Mouse (Mus musculus) MEL (cell line): ENCODE measurements at regions not wholly inside any gene's neighbourhood (a gene's known extent, or its start where the extent isn't known, plus 50 kb on each side); places are given as distances from the start of the nearest gene placed in this dataset.

Experiments used
- DNase-seq: peaks from one replicate; pipeline ENCODE4 v3.0.0; 2011; ENCODE audit warnings: low read depth, low spot score
- H3K27ac ChIP-seq: 2 replicates; pipeline ENCODE4 v1.5.1; 2012; ENCODE audit warnings: low read depth, mild to moderate bottlenecking, control low read depth, low read length, moderate library complexity; ENCODE audit not compliant: control insufficient read depth
- H3K27me3 ChIP-seq, 2 experiments: fragments of 150-350 bp in 1 of 2; sonication (generic) in 1 of 2; 2 replicates each; pipeline ENCODE4 v1.6.1; 2012; ENCODE audit warnings: low read length in 2 of 2, mild to moderate bottlenecking in 2 of 2, improper control_type of control experiment in 1 of 2, moderate library complexity in 1 of 2; ENCODE audit not compliant: insufficient read depth in 2 of 2, control insufficient read depth in 1 of 2
- H3K36me3 ChIP-seq, 2 experiments: 2 replicates each; pipeline ENCODE4 v1.6.1; 2012 to 2014; ENCODE audit warnings: low read length in 2 of 2, improper control_type of control experiment in 1 of 2, inconsistent platforms in 1 of 2, mild to moderate bottlenecking in 1 of 2; ENCODE audit not compliant: insufficient read depth in 2 of 2, control insufficient read depth in 1 of 2
- H3K4me1 ChIP-seq, 2 experiments: fragments of 150-350 bp in 1 of 2; sonication (generic) in 1 of 2; 2 replicates each; pipeline ENCODE4 v1.6.1; 2012; ENCODE audit warnings: low read length in 2 of 2, improper control_type of control experiment in 1 of 2, mild to moderate bottlenecking in 1 of 2; ENCODE audit not compliant: insufficient read depth in 2 of 2, control insufficient read depth in 1 of 2
- H3K4me3 ChIP-seq, 2 experiments: fragments of 150-350 bp in 1 of 2; sonication (generic) in 1 of 2; 2 replicates each; pipeline ENCODE4 v1.5.1; 2012; ENCODE audit warnings: low read depth in 2 of 2, low read length in 2 of 2, mild to moderate bottlenecking in 2 of 2, moderate library complexity in 2 of 2, control low read depth in 1 of 2, improper control_type of control experiment in 1 of 2; ENCODE audit not compliant: control insufficient read depth in 1 of 2, insufficient read depth in 1 of 2
- H3K79me2 ChIP-seq: 2 replicates; pipeline ENCODE4 v1.6.1; 2012; ENCODE audit warnings: mild to moderate bottlenecking, low read length, moderate library complexity; ENCODE audit not compliant: control insufficient read depth, poor library complexity, insufficient read depth
- H3K9ac ChIP-seq: 2 replicates; pipeline ENCODE4 v1.6.1; 2012; ENCODE audit warnings: low read depth, mild to moderate bottlenecking, control low read depth, low read length, moderate library complexity; ENCODE audit not compliant: control insufficient read depth, poor library complexity, severe bottlenecking
- H3K9me3 ChIP-seq: fragments of 150-350 bp; sonication (generic); replicated peaks from 2 replicates; pipeline ENCODE4 v1.6.1; 2012; ENCODE audit warnings: mild to moderate bottlenecking, low read length, improper control_type of control experiment, moderate library complexity; ENCODE audit not compliant: insufficient read depth
- BHLHE40 ChIP-seq: IDR thresholded peaks from 2 replicates; pipeline ENCODE4 v1.6.1; 2012; ENCODE audit warnings: low read depth, mild to moderate bottlenecking, inconsistent platforms, low read length, improper control_type of control experiment, borderline replicate concordance
- CHD1 ChIP-seq: IDR thresholded peaks from 2 replicates; pipeline ENCODE4 v1.6.1; 2012; ENCODE audit warnings: low read depth, mild to moderate bottlenecking, inconsistent platforms, low read length, improper control_type of control experiment
- CTCF ChIP-seq, 3 experiments: IDR thresholded peaks in 2 of 3; conservative IDR thresholded peaks in 1 of 3; 2 replicates each; pipeline ENCODE4 v1.5.1; 2011 to 2012; ENCODE audit warnings: low read length in 3 of 3, low read depth in 2 of 3, mild to moderate bottlenecking in 2 of 3, improper control_type of control experiment in 1 of 3, inconsistent platforms in 1 of 3, mixed read lengths in 1 of 3, moderate library complexity in 1 of 3; ENCODE audit not compliant: control insufficient read depth in 1 of 3, insufficient read depth in 1 of 3, poor library complexity in 1 of 3, severe bottlenecking in 1 of 3
- E2F4 ChIP-seq: IDR thresholded peaks from 2 replicates; pipeline ENCODE4 v1.6.1; 2011; ENCODE audit warnings: low read depth, low read length, improper control_type of control experiment, borderline replicate concordance
- ELF1 ChIP-seq: IDR thresholded peaks from 2 replicates; pipeline ENCODE4 v1.6.1; 2014; ENCODE audit warnings: low read depth, mild to moderate bottlenecking, inconsistent platforms, low read length, improper control_type of control experiment, moderate library complexity
- ETS1 ChIP-seq: IDR thresholded peaks from 2 replicates; pipeline ENCODE4 v1.6.1; 2012; ENCODE audit warnings: low read depth, mild to moderate bottlenecking, inconsistent platforms, low read length, improper control_type of control experiment, moderate library complexity
- GABPA ChIP-seq: IDR thresholded peaks from 2 replicates; pipeline ENCODE4 v1.6.1; 2012; ENCODE audit warnings: low read depth, mild to moderate bottlenecking, inconsistent platforms, low read length, improper control_type of control experiment, moderate library complexity
- GATA1 ChIP-seq: IDR thresholded peaks from 2 replicates; pipeline ENCODE4 v1.6.1; 2011; ENCODE audit warnings: low read depth, low read length, improper control_type of control experiment
- HCFC1 ChIP-seq: IDR thresholded peaks from 2 replicates; pipeline ENCODE4 v1.6.1; 2012; ENCODE audit warnings: low read depth, mild to moderate bottlenecking, inconsistent platforms, low read length, improper control_type of control experiment, moderate library complexity
- MAFK ChIP-seq: IDR thresholded peaks from 2 replicates; pipeline ENCODE4 v1.6.1; 2011; ENCODE audit warnings: low read depth, mild to moderate bottlenecking, low read length, improper control_type of control experiment, borderline replicate concordance
- MEF2A ChIP-seq: IDR thresholded peaks from 2 replicates; pipeline ENCODE4 v1.6.1; 2014; ENCODE audit warnings: low read depth, mild to moderate bottlenecking, inconsistent platforms, low read length, improper control_type of control experiment; ENCODE audit not compliant: poor library complexity, insufficient replicate concordance, severe bottlenecking; ENCODE audit errors: extremely low read depth
- MYB ChIP-seq: IDR thresholded peaks from 2 replicates; pipeline ENCODE4 v1.6.1; 2011; ENCODE audit warnings: mild to moderate bottlenecking, low read depth, low read length, improper control_type of control experiment
- MYC ChIP-seq: IDR thresholded peaks from 2 replicates; pipeline ENCODE4 v1.6.1; 2011; ENCODE audit warnings: low read depth, mild to moderate bottlenecking, low read length, improper control_type of control experiment, moderate library complexity
- NRF1 ChIP-seq: IDR thresholded peaks from 2 replicates; pipeline ENCODE4 v1.6.1; 2014; ENCODE audit warnings: low read depth, mild to moderate bottlenecking, inconsistent platforms, low read length, improper control_type of control experiment, moderate library complexity; ENCODE audit not compliant: poor library complexity, insufficient read depth, severe bottlenecking
- POLR2A ChIP-seq, 2 experiments: IDR thresholded peaks; 2 replicates each; pipeline ENCODE4 v1.6.1; 2011 to 2012; ENCODE audit warnings: low read length in 2 of 2, mild to moderate bottlenecking in 2 of 2, control low read depth in 1 of 2, improper control_type of control experiment in 1 of 2, low read depth in 1 of 2, moderate library complexity in 1 of 2; ENCODE audit not compliant: control insufficient read depth in 1 of 2, insufficient read depth in 1 of 2, poor library complexity in 1 of 2
- RAD21 ChIP-seq: IDR thresholded peaks from 2 replicates; pipeline ENCODE4 v1.6.1; 2011; ENCODE audit warnings: mild to moderate bottlenecking, low read depth, low read length, improper control_type of control experiment
- RCOR1 ChIP-seq: IDR thresholded peaks from 2 replicates; pipeline ENCODE4 v1.6.1; 2012; ENCODE audit warnings: low read depth, mild to moderate bottlenecking, inconsistent platforms, low read length, improper control_type of control experiment
- SIN3A ChIP-seq: IDR thresholded peaks from 2 replicates; pipeline ENCODE4 v1.6.1; 2012; ENCODE audit warnings: low read length, improper control_type of control experiment, inconsistent platforms
- TBP ChIP-seq: IDR thresholded peaks from 2 replicates; pipeline ENCODE4 v1.8.0; 2011; ENCODE audit warnings: low read depth, low read length, improper control_type of control experiment
- TCF12 ChIP-seq: IDR thresholded peaks from 2 replicates; pipeline ENCODE4 v1.6.1; 2014; ENCODE audit warnings: low read depth, mild to moderate bottlenecking, inconsistent platforms, low read length, improper control_type of control experiment, moderate library complexity
- UBTF ChIP-seq: IDR thresholded peaks from 2 replicates; pipeline ENCODE4 v1.6.1; 2012; ENCODE audit warnings: low read depth, mild to moderate bottlenecking, inconsistent platforms, low read length, improper control_type of control experiment, moderate library complexity, borderline replicate concordance; ENCODE audit not compliant: insufficient read depth
- USF1 ChIP-seq: IDR thresholded peaks from 2 replicates; pipeline ENCODE4 v1.6.1; 2014; ENCODE audit warnings: low read depth, mild to moderate bottlenecking, inconsistent platforms, low read length, improper control_type of control experiment, moderate library complexity
- USF2 ChIP-seq, 2 experiments: IDR thresholded peaks; 2 replicates each; pipeline ENCODE4 v1.6.1; 2011 to 2012; ENCODE audit warnings: improper control_type of control experiment in 2 of 2, low read length in 2 of 2, borderline replicate concordance in 1 of 2, inconsistent platforms in 1 of 2, low read depth in 1 of 2, mild to moderate bottlenecking in 1 of 2; ENCODE audit not compliant: insufficient read depth in 1 of 2
- ZC3H11A ChIP-seq: IDR thresholded peaks from 2 replicates; pipeline ENCODE4 v1.6.1; 2012; ENCODE audit warnings: low read depth, mild to moderate bottlenecking, inconsistent platforms, low read length, improper control_type of control experiment
- ZKSCAN1 ChIP-seq: IDR thresholded peaks from 2 replicates; pipeline ENCODE4 v1.6.1; 2012; ENCODE audit warnings: low read depth, mild to moderate bottlenecking, inconsistent platforms, low read length, improper control_type of control experiment, moderate library complexity

DNA sequence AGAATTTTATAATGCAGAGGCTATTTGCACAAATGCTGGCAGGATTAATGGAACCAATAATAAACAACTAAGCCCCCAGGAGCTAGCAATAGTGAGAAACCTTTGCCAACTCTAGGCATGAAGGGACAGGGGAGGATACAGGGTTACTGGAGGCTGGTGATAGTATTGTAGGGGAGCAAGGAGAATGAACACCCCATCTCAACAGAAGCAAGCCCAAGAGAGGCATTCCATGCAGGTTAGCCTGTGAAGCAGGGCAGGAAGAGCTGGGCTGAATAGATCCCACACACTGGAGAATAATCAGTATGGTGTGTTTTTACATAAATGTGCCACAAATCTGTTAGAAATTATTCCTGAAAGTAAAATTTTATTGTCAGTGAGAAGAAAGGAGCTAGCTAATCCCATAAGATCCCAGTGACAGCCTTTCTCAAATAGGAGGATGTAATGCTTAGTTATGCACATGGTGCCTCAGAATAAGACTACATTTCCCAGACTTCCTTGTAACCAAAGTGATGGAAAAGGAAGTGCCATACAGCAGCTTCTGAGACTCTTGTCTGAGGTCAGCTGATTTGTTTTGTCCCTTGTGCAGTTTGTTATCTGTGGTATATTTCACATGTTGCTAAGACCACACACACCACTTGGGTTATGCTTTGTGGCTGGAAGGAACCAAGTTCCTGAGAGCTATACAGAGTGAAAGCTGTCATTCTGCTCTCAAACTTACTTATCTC is 111.1 kb downstream of the Ccdc71l start:
- H3K4me1 ChIP-seq, result 0 out of 4 replicates have a peak, but pooled peaks cover 0 to 2% of the 10 kb centered on the region in 2 experiments

DNA sequence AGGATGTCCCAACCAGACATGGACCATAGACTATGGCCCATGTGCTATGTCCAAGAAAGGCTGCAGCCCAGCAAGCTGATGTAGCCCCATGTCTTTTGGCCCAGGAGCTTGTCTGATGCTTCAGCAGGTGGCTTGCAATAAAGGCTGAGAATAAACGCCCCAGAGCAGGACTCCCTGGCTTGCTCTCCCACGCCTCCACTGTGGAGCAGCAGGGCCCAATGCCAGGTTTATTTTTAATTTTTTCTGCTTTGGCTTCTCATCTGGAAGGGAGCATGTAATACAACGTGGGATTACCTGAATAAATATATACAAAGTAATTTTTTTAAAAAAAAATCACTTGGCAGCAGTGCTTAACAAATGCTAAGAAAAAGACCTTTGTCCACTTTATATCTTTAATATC is 125.7 kb downstream of the Ccdc71l start:
- Histone ChIP-seq H3K9me3 (no peaks in the 10 kb centered on the region), H3K79me2 (no peaks in the 10 kb centered on the region), H3K9ac (no peak overlapping the region), H3K27ac (no peak overlapping the region), H3K27me3 (no peaks in the 10 kb centered on the region), H3K4me1 (no peaks in the 10 kb centered on the region), H3K4me3 (no peak overlapping the region), H3K36me3 (no peaks in the 10 kb centered on the region)
- no peak for DNase-seq
- no peak for TF ChIP-seq POLR2A (IDR thresholded peaks at IDR 0.05; ENCODE audit: control insufficient read depth in 1 of 2, insufficient read depth in 1 of 2, low read depth in 1 of 2, low read length in 2 of 2, poor library complexity in 1 of 2)
- no peak for TF ChIP-seq RAD21
- no peak for TF ChIP-seq TBP
- TF ChIP-seq ZKSCAN1, result no peak
- TF ChIP-seq MYB, result no peak
- TF ChIP-seq RCOR1, result no peak
- no peak for TF ChIP-seq BHLHE40
- no peak for TF ChIP-seq TCF12
- TF ChIP-seq MEF2A, result no peak
- TF ChIP-seq ELF1, result no peak
- TF ChIP-seq USF2 (IDR thresholded peaks at IDR 0.05; ENCODE audit: borderline replicate concordance in 1 of 2, insufficient read depth in 1 of 2, low read depth in 1 of 2, low read length in 2 of 2), result no peak
- TF ChIP-seq SIN3A, result no peak
- no peak for TF ChIP-seq CHD1
- TF ChIP-seq MAFK, result no peak
- TF ChIP-seq CTCF (IDR thresholded peaks at IDR 0.05 in 2 of 3, conservative IDR thresholded peaks at IDR 0.05 in 1 of 3; ENCODE audit: control insufficient read depth in 1 of 3, insufficient read depth in 1 of 3, low read depth in 2 of 3, low read length in 3 of 3, poor library complexity in 1 of 3, severe bottlenecking in 1 of 3), result no peak
- TF ChIP-seq NRF1, result no peak
- no peak for TF ChIP-seq USF1
- TF ChIP-seq E2F4, result no peak
- no peak for TF ChIP-seq HCFC1

More for the DNA sequence above, 111.1 kb downstream of the Ccdc71l start:
- TF ChIP-seq ETS1 (peak; percentile 61), UBTF (no peak), CHD1 (no peak), HCFC1 (peak; percentile 86), RCOR1 (no peak), MYC (peak; percentile 70; the same call in 1 of the 2 replicates), GABPA (no peak), ZC3H11A (no peak), USF1 (peak; percentile 63; the same call in 1 of the 2 replicates), E2F4 (no peak), SIN3A (peak; percentile 46; the same call in 1 of the 2 replicates), ELF1 (peak; percentile 53; the same call in 1 of the 2 replicates), GATA1 (peak; percentile 14; the same call in 1 of the 2 replicates)
- Histone ChIP-seq H3K9me3 (no peaks in the 10 kb centered on the region), H3K79me2 (no peaks in the 10 kb centered on the region), H3K4me3 (no peak overlapping the region), H3K27me3 (no peaks in the 10 kb centered on the region), H3K27ac (no peak overlapping the region), H3K9ac (no peak overlapping the region), H3K36me3 (no peaks in the 10 kb centered on the region)
- peak; percentile 46 for DNase-seq
